Mouse (Mus musculus) liver, embryonic 14.5 days (tissue): Measurements from ENCODE around the gene Mbtps2. TPM values are rescaled to one million over a fixed set of nuclear protein-coding genes. Genes with fewer than 3 reads are reported as not detected.
A peak's percentile ranks its signal among the peaks of the same experiment; 100 is the strongest.

Experiments used
- ATAC-seq: fragments of 200-750 bp; cut with Nextera tagmentation; 2 replicates; pipeline ENCODE4 v1.8.0; 2017; ENCODE audit warnings: moderate number of reproducible peaks, mild to moderate bottlenecking, moderate library complexity; ENCODE audit not compliant: insufficient read depth
- DNase-seq, 3 experiments: peaks; one replicate each; pipeline ENCODE4 v3.0.0-alpha.2; 2012 to 2013; ENCODE audit warnings: low read depth in 3 of 3, low spot score in 3 of 3
- H3K27ac ChIP-seq: fragments of 300-500 bp; sonication (generic); 2 replicates; pipeline ENCODE4 v1.5.1; 2014; ENCODE audit warnings: moderate library complexity, mild to moderate bottlenecking, control low read depth, inconsistent platforms
- H3K27me3 ChIP-seq: fragments of 300-500 bp; sonication (generic); 2 replicates; pipeline ENCODE4 v1.6.1; 2014; ENCODE audit warnings: mild to moderate bottlenecking, low read length, moderate library complexity; ENCODE audit not compliant: control insufficient read depth, insufficient read depth
- H3K36me3 ChIP-seq: fragments of 300-500 bp; sonication (generic); replicated peaks from 2 replicates; pipeline ENCODE4 v1.6.1; 2014; ENCODE audit warnings: low read depth; ENCODE audit not compliant: control insufficient read depth, insufficient read depth
- H3K4me1 ChIP-seq, 2 experiments: fragments of 200-500 bp in 1 of 2; fragments of 300-500 bp in 1 of 2; sonication (generic) in 1 of 2; replicated peaks; 2 replicates each; pipeline ENCODE4 v1.6.1; 2012 to 2014; ENCODE audit warnings: antibody characterized with exemption in 1 of 2, inconsistent platforms in 1 of 2, low read length in 1 of 2; ENCODE audit not compliant: control insufficient read depth in 2 of 2, insufficient read depth in 2 of 2
- H3K4me2 ChIP-seq: fragments of 300-500 bp; sonication (generic); 2 replicates; pipeline ENCODE4 v1.6.1; 2014; ENCODE audit warnings: low read depth, mild to moderate bottlenecking, control low read depth, moderate library complexity
- H3K4me3 ChIP-seq, 2 experiments: fragments of 200-500 bp in 1 of 2; fragments of 300-500 bp in 1 of 2; sonication (generic) in 1 of 2; 2 replicates each; pipeline ENCODE4 v1.5.1; 2012 to 2014; ENCODE audit warnings: low read depth in 2 of 2, low read length in 2 of 2, mild to moderate bottlenecking in 2 of 2, control low read depth in 1 of 2, inconsistent platforms in 1 of 2, moderate library complexity in 1 of 2; ENCODE audit not compliant: insufficient read depth in 1 of 2
- H3K9ac ChIP-seq: fragments of 300-500 bp; sonication (generic); replicated peaks from 2 replicates; pipeline ENCODE4 v1.6.1; 2014; ENCODE audit warnings: mild to moderate bottlenecking, control low read depth, moderate library complexity
- H3K9me3 ChIP-seq: fragments of 300-500 bp; sonication (generic); 2 replicates; pipeline ENCODE4 v1.6.1; 2016; ENCODE audit warnings: low read length, mixed read lengths; ENCODE audit not compliant: control insufficient read depth
- CTCF ChIP-seq: IDR thresholded peaks from 2 replicates; pipeline ENCODE4 v1.5.1; 2016; ENCODE audit warnings: antibody characterized with exemption, low read depth, control low read depth
- EP300 ChIP-seq: IDR thresholded peaks from 2 replicates; pipeline ENCODE4 v1.6.1; 2016; ENCODE audit warnings: antibody characterized with exemption, low read depth
- WGBS: fragments of 180-500 bp; shearing (Covaris S2); extraction: QIAGEN DNeasy Blood & Tissue Kit; methylation state at CpG from one replicate; pipeline ENCODE4 v1.1.7; 2014; ENCODE audit not compliant: insufficient replicate concordance; 5-methylcytosine and 5-hydroxymethylcytosine counted together
- polyA plus RNA-seq, 2 experiments: library from polyadenylated mRNA; depleted of rRNA in 1 of 2; stranded (reverse) in 1 of 2; unstranded in 1 of 2; fragments of >200 nt; fragmentation: Nextera tagmentation in 1 of 2; extraction: Ambion mirVana in 1 of 2; gene quantifications; 2 replicates each; pipeline versions ENCODE4 v1.2.1 to v1.2.3; 2012 to 2014

Gene Mbtps2
- polyA plus RNA-seq, 2 experiments = 4.0 to 6.1 TPM

GRCm38 (mm10) chrX:157547082-157547481, 51.4 kb downstream of the Mbtps2 start:
- 56% methylated on average over 3 of the region's 3 CpGs for WGBS

GRCm38 (mm10) chrX:157506400-157506799, 92.1 kb downstream of the Mbtps2 start:
- no peak overlapping the region for H3K27ac ChIP-seq
- H3K4me1 ChIP-seq = no peaks in the 10 kb centered on the region
- no peak overlapping the region for H3K4me2 ChIP-seq
- TF ChIP-seq EP300 = no peak
- no peak for TF ChIP-seq CTCF
- DNase-seq (no peak), ATAC-seq (no peak)
- H3K9me3 ChIP-seq = no peaks in the 10 kb centered on the region
- WGBS = 42% methylated on average over 5 of the region's 5 CpGs
- H3K27me3 ChIP-seq = no peaks in the 10 kb centered on the region
- H3K9ac ChIP-seq = no peak overlapping the region
- H3K4me3 ChIP-seq = no peak overlapping the region
- no peaks in the 10 kb centered on the region for H3K36me3 ChIP-seq

More at GRCm38 (mm10) chrX:157547082-157547481, 51.4 kb downstream of the Mbtps2 start:
- no peaks in the 10 kb centered on the region for H3K36me3 ChIP-seq
- H3K4me3 ChIP-seq = no peak overlapping the region
- no peak overlapping the region for H3K9ac ChIP-seq
- no peak overlapping the region for H3K27ac ChIP-seq
- DNase-seq = no peak
- H3K4me2 ChIP-seq = no peak overlapping the region
- no peaks in the 10 kb centered on the region for H3K9me3 ChIP-seq
- no peaks in the 10 kb centered on the region for H3K27me3 ChIP-seq
- ATAC-seq = peak; percentile 69
- no peaks in the 10 kb centered on the region for H3K4me1 ChIP-seq
- no peak for TF ChIP-seq EP300
- no peak for TF ChIP-seq CTCF

GRCm38 (mm10) chrX:157504506-157504905, 94.0 kb downstream of the Mbtps2 start:
- no peak for ATAC-seq

GRCm38 (mm10) chrX:157501871-157502270, 96.6 kb downstream of the Mbtps2 start:
- no peak overlapping the region for H3K27ac ChIP-seq
- WGBS = 38% methylated on average over 2 of the region's 2 CpGs
- no peak overlapping the region for H3K9ac ChIP-seq
- no peaks in the 10 kb centered on the region for H3K27me3 ChIP-seq
- H3K4me1 ChIP-seq = no peaks in the 10 kb centered on the region
- no peaks in the 10 kb centered on the region for H3K36me3 ChIP-seq
- no peak overlapping the region for H3K4me3 ChIP-seq
- DNase-seq (no peak), ATAC-seq (no peak)
- TF ChIP-seq EP300 = no peak
- TF ChIP-seq CTCF = no peak
- no peak overlapping the region for H3K4me2 ChIP-seq
- no peaks in the 10 kb centered on the region for H3K9me3 ChIP-seq

More at GRCm38 (mm10) chrX:157504506-157504905, 94.0 kb downstream of the Mbtps2 start:
- Histone ChIP-seq H3K4me3 (no peak overlapping the region), H3K27me3 (no peaks in the 10 kb centered on the region), H3K27ac (no peak overlapping the region), H3K4me1 (no peaks in the 10 kb centered on the region), H3K9ac (no peak overlapping the region), H3K4me2 (no peak overlapping the region), H3K36me3 (no peaks in the 10 kb centered on the region), H3K9me3 (no peaks in the 10 kb centered on the region)
- no peak for DNase-seq
- TF ChIP-seq CTCF (no peak), EP300 (no peak)
- 57% methylated on average over 1 of the region's 1 CpGs for WGBS

GRCm38 (mm10) chrX:157500004-157500403, 98.5 kb downstream of the Mbtps2 start:
- no peak overlapping the region for H3K4me2 ChIP-seq
- no peaks in the 10 kb centered on the region for H3K36me3 ChIP-seq
- ATAC-seq = no peak
- no peaks in the 10 kb centered on the region for H3K9me3 ChIP-seq
- 67% methylated on average over 8 of the region's 8 CpGs for WGBS
- DNase-seq = no peak
- H3K4me3 ChIP-seq = no peak overlapping the region
- H3K9ac ChIP-seq = no peak overlapping the region
- H3K4me1 ChIP-seq = no peaks in the 10 kb centered on the region
- H3K27ac ChIP-seq = no peak overlapping the region
- TF ChIP-seq EP300 (no peak), CTCF (no peak)
- no peaks in the 10 kb centered on the region for H3K27me3 ChIP-seq

GRCm38 (mm10) chrX:157493159-157493558, 105.4 kb downstream of the Mbtps2 start:
- TF ChIP-seq EP300 (no peak), CTCF (no peak)
- Histone ChIP-seq H3K4me3 (no peak overlapping the region), H3K9me3 (no peaks in the 10 kb centered on the region), H3K9ac (no peak overlapping the region), H3K4me1 (peaks cover 0 to 9% of the 10 kb centered on the region in 2 experiments; a peak in 2 of 4 replicates), H3K36me3 (no peaks in the 10 kb centered on the region), H3K27ac (no peak overlapping the region), H3K27me3 (no peaks in the 10 kb centered on the region), H3K4me2 (no peak overlapping the region)
- ATAC-seq (no peak), DNase-seq (no peak)
- 59% methylated on average over 4 of the region's 4 CpGs for WGBS
